Mouse (Mus musculus) layer of hippocampus, adult 2 months (tissue): ENCODE measurements around the gene Rhobtb1. TPM values are rescaled to one million over a fixed set of nuclear protein-coding genes. Genes with fewer than 3 reads are reported as not detected.
A peak's percentile ranks its signal among the peaks of the same experiment; 100 is the strongest.

Source experiments
- DNase-seq, 2 experiments: peaks; one replicate each; pipeline ENCODE4 v3.0.0; 2022; ENCODE audit warnings: low spot score in 2 of 2
- H3K27ac ChIP-seq: fragments of 200-600 bp; 2 replicates; pipeline ENCODE4 v1.8.1; 2022
- H3K4me3 ChIP-seq: fragments of 200-600 bp; 2 replicates; pipeline ENCODE4 v1.8.1; 2022; ENCODE audit warnings: mild to moderate bottlenecking
- CTCF ChIP-seq: fragments of 200-600 bp; conservative IDR thresholded peaks from 2 replicates; pipeline ENCODE4 v1.8.1; 2022; ENCODE audit warnings: antibody characterized with exemption, mild to moderate bottlenecking, moderate library complexity
- total RNA-seq, 2 experiments: library from RNA; stranded (reverse); gene quantifications; 2 replicates each; pipeline ENCODE4 v1.2.3; 2021

Rhobtb1 gene
- total RNA-seq, 2 experiments from 2014 or later = 3.8 to 5.9 TPM

GRCm38 (mm10) chr10:69207481-69207880 is 56.2 kb downstream of the Rhobtb1 start:
- no peak for TF ChIP-seq CTCF
- Histone ChIP-seq H3K4me3 (no peak overlapping the region), H3K27ac (no peak overlapping the region)
- DNase-seq = no peak

DNA sequence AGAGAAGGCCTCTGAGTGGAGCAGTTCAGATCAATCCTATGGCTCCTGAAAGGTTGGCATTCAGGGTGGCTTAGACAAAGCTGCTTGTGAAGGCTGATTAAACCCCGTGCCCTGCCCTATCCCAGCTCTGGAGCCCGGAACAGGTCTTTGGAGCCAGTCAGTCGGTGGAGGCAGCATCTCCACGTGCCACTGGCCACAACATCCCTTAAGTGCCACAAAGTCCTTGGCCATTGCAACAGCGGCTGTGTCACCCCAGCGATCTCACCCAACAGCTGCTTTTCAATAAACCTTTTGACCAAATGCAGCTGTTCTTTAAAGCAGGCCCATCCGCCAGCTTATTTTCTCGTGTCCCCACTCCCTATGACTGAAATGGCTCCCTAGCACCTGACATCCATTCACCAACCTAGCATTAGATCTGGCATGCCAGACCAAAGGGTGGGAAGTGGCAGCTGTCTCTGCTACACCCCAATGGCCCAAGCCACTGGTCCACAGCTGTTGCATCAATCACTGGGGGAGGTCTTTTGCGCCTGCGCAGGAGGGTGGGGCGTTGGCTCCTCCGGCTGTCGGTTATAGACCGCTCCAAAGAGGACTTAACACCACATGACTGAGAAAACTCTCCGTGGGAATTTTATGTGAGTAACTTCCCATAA is 56.9 kb downstream of the Rhobtb1 start:
- no peak for TF ChIP-seq CTCF
- no peak for DNase-seq
- H3K4me3 ChIP-seq = no peak overlapping the region
- H3K27ac ChIP-seq = no peak overlapping the region

GRCm38 (mm10) chr10:69208705-69209104 is 57.5 kb downstream of the Rhobtb1 start:
- DNase-seq = no peak
- TF ChIP-seq CTCF = peak; percentile 49
- H3K4me3 ChIP-seq = no peak overlapping the region
- no peak overlapping the region for H3K27ac ChIP-seq

GRCm38 (mm10) chr10:69210006-69210405 is 58.8 kb downstream of the Rhobtb1 start:
- no peak for TF ChIP-seq CTCF
- Histone ChIP-seq H3K4me3 (no peak overlapping the region), H3K27ac (no peak overlapping the region)
- no peak for DNase-seq

DNA sequence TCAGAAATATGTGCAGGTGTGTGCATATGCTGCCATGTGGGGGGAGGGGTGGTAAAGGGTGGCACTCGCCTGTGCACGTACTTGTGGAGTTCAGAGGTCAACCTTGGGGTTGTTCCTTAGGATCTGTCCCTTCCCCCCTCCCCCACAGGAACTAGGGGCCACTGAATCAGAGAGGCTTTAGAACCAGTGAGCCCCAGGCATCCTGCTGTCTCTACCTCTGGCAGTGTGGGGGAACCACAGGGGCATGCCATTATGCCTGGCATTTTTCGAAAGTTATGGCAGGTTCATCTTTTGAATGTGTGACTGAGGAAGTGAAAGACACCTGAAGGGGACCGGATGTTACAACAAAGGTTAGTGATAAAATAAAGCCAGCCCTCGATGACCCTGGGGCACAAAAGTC is 59.4 kb downstream of the Rhobtb1 start:
- no peak overlapping the region for H3K4me3 ChIP-seq
- DNase-seq = no peak
- TF ChIP-seq CTCF = no peak

DNA sequence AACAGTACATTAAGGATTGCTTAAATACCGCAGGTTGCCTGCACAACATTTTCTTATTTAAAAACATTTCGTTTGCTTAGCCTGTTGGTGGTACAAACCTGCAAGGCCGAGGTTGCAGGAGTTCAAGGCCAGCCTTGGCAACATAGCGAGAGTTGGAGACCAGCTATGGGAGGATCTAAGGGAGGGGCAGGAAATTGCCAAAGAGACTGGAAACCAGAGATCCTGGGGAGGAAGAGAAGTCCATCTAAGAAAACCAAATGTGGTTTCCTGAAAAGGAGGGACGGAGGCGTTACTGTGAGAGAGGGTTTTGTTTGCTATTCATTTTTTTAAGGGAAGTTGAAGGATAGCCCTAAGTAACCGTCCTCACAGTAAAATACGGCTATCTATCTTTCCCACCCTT is 60.3 kb downstream of the Rhobtb1 start:
- Histone ChIP-seq H3K4me3 (peak overlapping the region; percentile 76), H3K27ac (peak overlapping the region; percentile 95)
- DNase-seq = no peak
- TF ChIP-seq CTCF = no peak

More for the DNA sequence above, 59.4 kb downstream of the Rhobtb1 start:
- no peak overlapping the region for H3K27ac ChIP-seq

GRCm38 (mm10) chr10:69211976-69212375 is 60.7 kb downstream of the Rhobtb1 start:
- Histone ChIP-seq H3K27ac (peak overlapping the region; percentile 95), H3K4me3 (peak overlapping the region; percentile 76)
- peak in 1 of 2 experiments; percentile 13 for DNase-seq
- no peak for TF ChIP-seq CTCF

- DNase-seq = peak; percentile 69 to 72
- no peak for TF ChIP-seq CTCF
- Histone ChIP-seq H3K4me3 (peak within 1 kb of the TSS; percentile 76), H3K27ac (peak within 1 kb of the TSS; percentile 95)
Measured at GRCm38 (mm10) chr10:69212542-69213440, 61.6 kb downstream of the Rhobtb1 start, which contains the start of gene A930033H14Rik. TSS of gene A930033H14Rik (minus strand) at chr10:69213098.

GRCm38 (mm10) chr10:69213451-69213877 is 62.2 kb downstream of the Rhobtb1 start:
- no peak for DNase-seq
- no peak for TF ChIP-seq CTCF
- Histone ChIP-seq H3K27ac (peak overlapping the region; percentile 95), H3K4me3 (peak overlapping the region; percentile 76)

GRCm38 (mm10) chr10:69213986-69214385 is 62.8 kb downstream of the Rhobtb1 start:
- TF ChIP-seq CTCF = no peak
- peak overlapping the region; percentile 95; the same call in 1 of the 2 replicates for H3K27ac ChIP-seq
- DNase-seq = no peak
- peak overlapping the region; percentile 76 for H3K4me3 ChIP-seq

DNA sequence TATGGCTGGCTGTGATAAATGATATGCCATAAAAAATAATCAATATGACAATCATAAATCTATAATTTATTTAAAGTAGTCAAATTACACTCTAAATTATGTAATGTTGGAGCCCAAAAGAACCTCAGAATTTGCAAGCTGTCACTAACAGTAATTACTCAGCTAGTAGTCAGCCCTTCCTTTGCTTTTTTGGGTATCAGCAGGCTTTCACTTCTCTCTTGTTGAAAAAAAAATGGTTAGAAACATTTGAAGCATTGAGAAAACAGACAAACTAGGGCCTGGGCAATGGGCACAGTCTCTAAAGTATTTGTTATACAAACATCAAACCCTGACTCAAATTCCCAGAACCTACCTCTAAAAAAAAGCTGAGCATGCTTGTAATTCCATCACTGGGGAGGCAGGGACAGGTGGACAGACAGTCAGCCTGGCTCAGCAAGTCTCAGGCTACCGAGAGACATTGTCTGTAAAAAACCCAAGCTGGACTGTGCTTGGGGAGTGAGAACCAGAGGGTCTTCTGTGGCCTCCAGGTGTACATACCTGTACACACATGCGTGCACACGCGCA is 66.0 kb downstream of the Rhobtb1 start:
- Histone ChIP-seq H3K4me3 (no peak overlapping the region), H3K27ac (no peak overlapping the region)
- no peak for DNase-seq
- no peak for TF ChIP-seq CTCF

DNA sequence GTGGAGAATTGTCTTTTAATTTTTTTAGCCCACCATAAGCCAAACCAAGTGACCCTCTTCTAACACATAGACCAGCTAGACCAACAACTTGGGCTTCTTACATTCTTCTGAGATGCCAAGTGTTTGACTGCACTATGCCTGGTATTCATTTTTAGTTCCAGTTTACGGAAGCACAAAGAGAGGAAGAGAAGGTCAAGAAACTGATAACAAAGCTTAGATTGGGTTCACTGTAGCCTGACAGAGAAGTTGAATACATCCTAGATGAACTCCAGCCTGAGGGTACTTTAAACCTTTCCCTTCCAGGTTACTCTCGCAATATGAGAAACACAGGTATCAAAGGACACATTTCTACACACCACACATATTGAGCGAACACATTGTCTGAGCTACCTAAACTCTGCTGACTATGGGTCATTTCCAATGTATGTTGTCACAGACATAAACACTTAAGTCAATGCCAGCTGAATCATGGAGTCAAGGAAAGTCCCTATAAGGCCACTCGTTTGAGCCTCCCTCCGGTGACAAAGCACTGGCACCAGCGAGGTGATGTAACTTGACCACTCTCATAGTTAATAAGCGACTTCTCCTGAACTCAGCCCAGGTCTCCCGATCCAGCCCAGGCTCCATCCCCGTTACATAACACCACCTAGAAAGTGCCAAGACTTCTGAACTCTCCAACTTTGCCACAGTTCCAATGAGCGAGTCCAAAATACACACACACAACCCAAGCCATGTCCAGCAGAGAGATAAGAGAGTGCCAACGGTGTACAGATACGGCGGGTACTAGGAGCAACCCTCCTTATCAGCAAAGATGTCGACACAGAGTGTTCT is 67.4 kb downstream of the Rhobtb1 start:
- Histone ChIP-seq H3K27ac (no peak overlapping the region), H3K4me3 (no peak overlapping the region)
- DNase-seq = no peak
- no peak for TF ChIP-seq CTCF
